22 mouse cellular contexts compared by ENCODE assay signal in the genomic region with DNA sequence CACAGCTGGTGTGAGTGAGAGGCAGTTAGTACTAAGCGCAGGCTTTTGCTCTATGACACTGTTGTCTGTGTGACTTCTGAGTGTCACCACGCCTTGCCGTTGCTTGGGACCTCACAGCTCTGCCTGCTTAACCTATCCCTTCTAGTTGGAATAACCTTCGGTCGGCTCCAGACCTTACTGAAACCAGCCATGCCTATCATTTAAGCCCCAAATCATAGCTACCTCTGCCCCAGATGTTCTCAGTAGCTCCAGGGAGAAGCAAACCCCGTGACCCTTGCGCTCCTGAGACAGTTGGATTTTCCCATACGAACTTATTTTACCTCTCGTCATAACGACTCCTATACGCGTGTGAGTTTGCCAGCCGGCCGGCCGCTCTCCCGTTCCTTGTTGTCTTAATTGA. TPM values are rescaled to one million over a fixed set of nuclear protein-coding genes. Genes with fewer than 3 reads are reported as not detected.
DNase-seq lines count a peak whose midpoint lies in the region; ATAC-seq and TF ChIP-seq lines count a peak whose summit lies in the region.
"Had no signal": no experiment of that assay in that cellular context is flagged by ENCODE, and none has a peak within 500 bp of the region (broad histone marks: within the 10 kb centered on the region; RNA-seq: fewer than 3 reads in every experiment).

No protein-coding gene starts in this region.

- H3K9ac ChIP-seq in intestine, postnatal 0 days (ENCODE audit: low read depth, low read length), result no peak overlapping the region
- no peak overlapping the region for H3K9ac ChIP-seq in liver, embryonic 14.5 days (replicated peaks)

- no peak overlapping the region for H3K4me3 ChIP-seq in cerebellum, adult 2 months (replicated peaks; ENCODE audit: insufficient read depth, low read depth, low read length)
- H3K4me3 ChIP-seq in intestine, postnatal 0 days (ENCODE audit: low read depth, low read length), result no peak overlapping the region
- H3K4me3 ChIP-seq in liver, embryonic 14.5 days (ENCODE audit: insufficient read depth in 1 of 2, low read depth in 2 of 2, low read length in 2 of 2), result peak overlapping the region in 1 of 2 experiments; percentile 15; a peak in 1 of 4 replicates
- H3K4me3 ChIP-seq: heart, embryonic 10.5 days had no signal

- no peak for TF ChIP-seq CTCF in cerebellum, adult 2 months (IDR thresholded peaks at IDR 0.05; ENCODE audit: borderline replicate concordance, insufficient read depth, low read depth, low read length)
- no peak for TF ChIP-seq CTCF in intestine, postnatal 0 days (IDR thresholded peaks at IDR 0.05; ENCODE audit: low read depth)
- TF ChIP-seq CTCF in liver, embryonic 14.5 days (IDR thresholded peaks at IDR 0.05; ENCODE audit: low read depth), result no peak

- peaks cover 19% of the 10 kb centered on the region for H3K4me1 ChIP-seq in cerebellum, adult 2 months (ENCODE audit: control insufficient read depth, insufficient read depth, low read length)
- no peaks in the 10 kb centered on the region for H3K4me1 ChIP-seq in intestine, postnatal 0 days (replicated peaks; ENCODE audit: control insufficient read depth, insufficient read depth, low read length)
- peaks cover 0 to 3% of the 10 kb centered on the region in 2 experiments; a peak in 1 of 4 replicates for H3K4me1 ChIP-seq in liver, embryonic 14.5 days (replicated peaks; ENCODE audit: control insufficient read depth in 2 of 2, insufficient read depth in 2 of 2, low read length in 1 of 2)

- H3K27me3 ChIP-seq in cerebellum, adult 2 months (ENCODE audit: control insufficient read depth, insufficient read depth, low read length), result no peaks in the 10 kb centered on the region
- no peaks in the 10 kb centered on the region for H3K27me3 ChIP-seq in intestine, postnatal 0 days (replicated peaks; ENCODE audit: control insufficient read depth, insufficient read depth, low read length)
- H3K27me3 ChIP-seq in liver, embryonic 14.5 days (ENCODE audit: control insufficient read depth, insufficient read depth, low read length), result no peaks in the 10 kb centered on the region

- no peak for ATAC-seq in intestine, postnatal 0 days
- no peak for ATAC-seq in liver, embryonic 14.5 days (ENCODE audit: insufficient read depth)

- H3K27ac ChIP-seq in cerebellum, adult 2 months (ENCODE audit: insufficient read depth, low read length), result 0 out of 2 replicates have a peak overlapping the region, but pooled peaks have one; percentile 36
- peak overlapping the region; percentile 57 for H3K27ac ChIP-seq in intestine, postnatal 0 days (ENCODE audit: low read depth, low read length)
- H3K27ac ChIP-seq in liver, embryonic 14.5 days, result no peak overlapping the region
- H3K27ac ChIP-seq: heart, embryonic 10.5 days had no signal

- no peaks in the 10 kb centered on the region for H3K9me3 ChIP-seq in intestine, postnatal 0 days (ENCODE audit: control insufficient read depth)
- H3K9me3 ChIP-seq in liver, embryonic 14.5 days (ENCODE audit: control insufficient read depth, low read length), result no peaks in the 10 kb centered on the region
- H3K9me3 ChIP-seq: heart, embryonic 10.5 days had no signal

- H3K4me2 ChIP-seq in intestine, postnatal 0 days (replicated peaks; ENCODE audit: low read depth), result no peak overlapping the region
- peak overlapping the region; percentile 32 for H3K4me2 ChIP-seq in liver, embryonic 14.5 days (ENCODE audit: low read depth)

- 77% methylated on average over 16 of the region's 16 CpGs for WGBS in cerebellum, adult 2 months
- 67% methylated on average over 16 of the region's 16 CpGs for WGBS in intestine, postnatal 0 days
- WGBS in liver, embryonic 14.5 days (ENCODE audit: insufficient replicate concordance), result 87% methylated on average over 16 of the region's 16 CpGs

- DNase-seq in cerebellum, adult 2 months, result no peak
- DNase-seq in cerebellum, adult 11-12 months, result no peak
- peak; percentile 72 for DNase-seq in kidney, adult 9 months
- DNase-seq in kidney, adult 11 months, result no peak
- no peak for DNase-seq in liver, embryonic 14.5 days (ENCODE audit: low read depth in 3 of 3, low spot score in 3 of 3)
- no peak for DNase-seq in adrenal gland, adult 2 months
- DNase-seq in layer of hippocampus, postnatal 10 days (ENCODE audit: low spot score in 2 of 2), result no peak
- DNase-seq: adrenal gland, postnatal 25 days; cerebellum, postnatal 10 days; embryo, embryonic 11 days; gastrocnemius, postnatal 14 days; heart, postnatal 14 days; lung, postnatal 10 days; right cerebral cortex, adult 18-20 months; spleen, adult 18-20 months; thymus, postnatal 25 days had no signal

- no peak for TF ChIP-seq EP300 in liver, embryonic 14.5 days (IDR thresholded peaks at IDR 0.05; ENCODE audit: low read depth)

- peaks cover 12% of the 10 kb centered on the region; the same call in 1 of the 2 replicates for H3K36me3 ChIP-seq in intestine, postnatal 0 days (ENCODE audit: control insufficient read depth, insufficient read depth)
- H3K36me3 ChIP-seq in liver, embryonic 14.5 days (replicated peaks; ENCODE audit: control insufficient read depth, insufficient read depth, low read depth), result peaks cover 2% of the 10 kb centered on the region; the same call in 1 of the 2 replicates
- H3K36me3 ChIP-seq: heart, embryonic 10.5 days had no signal

- TF ChIP-seq POLR2A in cerebellum, adult 2 months (IDR thresholded peaks at IDR 0.05; ENCODE audit: borderline replicate concordance, insufficient read depth, low read length), result no peak

RNA-seq across cellular contexts. Expression of a gene that starts 27.5 kb away (rescaled TPM):
- polyA plus RNA-seq in cerebellum, adult 2 months (2012; rRNA removed), result not detected in 2 replicates
- polyA plus RNA-seq in intestine, postnatal 0 days (2015; fragmentation: Nextera tagmentation; extraction: Ambion mirVana), result not detected in 2 replicates
- polyA plus RNA-seq in liver, embryonic 14.5 days (2012; rRNA removed), result not detected in 2 replicates
- 3.0 TPM in 1 of 2 replicates, not detected in the other for polyA plus RNA-seq in liver, embryonic 14.5 days (2014; fragmentation: Nextera tagmentation; extraction: Ambion mirVana)
- total RNA-seq in adrenal gland, adult 2 months (2021), result not detected
- polyA plus RNA-seq in adrenal gland, adult 2 months (2012; rRNA removed), result not detected in 2 replicates
- not detected for total RNA-seq in layer of hippocampus, postnatal 10 days (2021)
- total RNA-seq: adrenal gland, postnatal 25 days; gastrocnemius, postnatal 14 days; heart, postnatal 14 days; megakaryocyte-erythroid progenitor cell, adult 5-6 weeks; neutrophil, adult 5-6 weeks had no signal
- polyA plus RNA-seq: heart, embryonic 10.5 days; limb, embryonic 11.5 days; stomach, embryonic 16.5 days had no signal

RNA-seq across cellular contexts. Expression of a gene that starts 33.7 kb away (rescaled TPM):
- 71.8 and 72.4 TPM in 2 replicates for polyA plus RNA-seq in cerebellum, adult 2 months (2012; rRNA removed)
- polyA plus RNA-seq in intestine, postnatal 0 days (2015; fragmentation: Nextera tagmentation; extraction: Ambion mirVana), result 58.9 and 64.0 TPM in 2 replicates
- 11.1 and 16.5 TPM in 2 replicates for polyA plus RNA-seq in liver, embryonic 14.5 days (2012; rRNA removed)
- polyA plus RNA-seq in liver, embryonic 14.5 days (2014; fragmentation: Nextera tagmentation; extraction: Ambion mirVana), result 27.7 and 33.1 TPM in 2 replicates
- total RNA-seq in adrenal gland, adult 2 months (2021), result 10 to 100 TPM; 29.6 to 31.1 TPM
- polyA plus RNA-seq in adrenal gland, adult 2 months (2012; rRNA removed), result 15.6 and 17.2 TPM in 2 replicates
- 10 to 100 TPM; 52.0 to 57.0 TPM for total RNA-seq in layer of hippocampus, postnatal 10 days (2021)

RNA-seq across cellular contexts. Expression of a gene that starts 46.3 kb away (rescaled TPM):
- 24.6 and 26.1 TPM in 2 replicates for polyA plus RNA-seq in cerebellum, adult 2 months (2012; rRNA removed)
- 36.2 and 36.3 TPM in 2 replicates for polyA plus RNA-seq in intestine, postnatal 0 days (2015; fragmentation: Nextera tagmentation; extraction: Ambion mirVana)
- polyA plus RNA-seq in liver, embryonic 14.5 days (2012; rRNA removed), result 5.7 and 11.5 TPM in 2 replicates
- 17.4 and 22.1 TPM in 2 replicates for polyA plus RNA-seq in liver, embryonic 14.5 days (2014; fragmentation: Nextera tagmentation; extraction: Ambion mirVana)
- 10 to 100 TPM; 38.1 to 48.6 TPM for total RNA-seq in adrenal gland, adult 2 months (2021)
- 1.2 TPM in 2 replicates for polyA plus RNA-seq in adrenal gland, adult 2 months (2012; rRNA removed)
- 10 to 100 TPM; 37.2 to 38.9 TPM for total RNA-seq in layer of hippocampus, postnatal 10 days (2021)
